Mouse (Mus musculus): ENCODE measurements around the gene Syt16. TPM values are rescaled to one million over a fixed set of nuclear protein-coding genes. Genes with fewer than 3 reads are reported as not detected.

Syt16 gene
- total and polyA plus RNA-seq, 3 experiments: 0.05 TPM; not detected in 2

DNA sequence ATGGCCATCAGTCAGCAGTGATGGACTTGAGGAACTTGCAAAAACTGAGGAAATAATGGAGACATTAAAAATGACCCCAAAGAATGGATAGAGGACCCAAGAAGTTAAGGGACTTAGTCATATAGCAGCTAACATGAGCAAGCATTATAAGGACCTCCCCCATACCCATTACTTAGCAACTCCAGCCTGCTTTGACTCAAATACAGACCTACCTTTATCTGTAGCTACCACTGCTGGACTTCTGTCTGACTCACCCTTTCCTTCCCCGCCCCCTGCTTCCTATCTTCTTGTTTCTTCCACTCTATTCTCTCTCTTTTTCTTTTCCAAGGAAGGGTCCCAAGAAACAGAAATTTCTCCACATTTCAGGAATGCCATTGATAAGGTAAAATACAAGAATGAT lies 223.2 kb downstream of the Syt16 start:
- Histone ChIP-seq H3K27ac (ENCODE audit: insufficient read depth, low read depth) (no peak overlapping the region), H3K79me2 (replicated peaks; ENCODE audit: control insufficient read depth, extremely low read depth, insufficient read depth, poor library complexity, severe bottlenecking) (no peaks in the 10 kb centered on the region), H3K4me1 (ENCODE audit: control insufficient read depth in 1 of 2, insufficient read depth in 2 of 2) (no peaks in the 10 kb centered on the region), H3K4me3 (replicated peaks in 1 of 3; ENCODE audit: low read depth in 2 of 3, low read length in 2 of 3, poor library complexity in 1 of 3) (no peak overlapping the region), H3K9me3 (replicated peaks; ENCODE audit: low read length) (no peaks in the 10 kb centered on the region), H3K4me2 (ENCODE audit: insufficient read depth, low read depth, poor library complexity, severe bottlenecking) (no peak overlapping the region), H3K36me3 (replicated peaks in 1 of 2; ENCODE audit: control insufficient read depth in 1 of 2, insufficient read depth in 1 of 2, low read length in 1 of 2) (no peaks in the 10 kb centered on the region), H3K9ac (ENCODE audit: insufficient read depth, low read depth) (no peak overlapping the region), H3K27me3 (replicated peaks) (no peaks in the 10 kb centered on the region)
- in situ Hi-C loops (cut with MboI; ENCODE audit: low pct_ligation_motif_present, low pct_unique_long_range_greater_than_20kb, low sequenced_read_pairs) (no loop called here), dilution Hi-C loops (cut with MboI; ENCODE audit: extremely low pct_ligation_motif_present, extremely low pct_unique_long_range_greater_than_20kb, low sequenced_read_pairs) (no loop called here)
- TF ChIP-seq NRF1 (IDR thresholded peaks at IDR 0.05; ENCODE audit: low read depth, low read length): no peak
- TF ChIP-seq NELFE (IDR thresholded peaks at IDR 0.05; ENCODE audit: low read depth, low read length): no peak
- no peak for TF ChIP-seq ZC3H11A (IDR thresholded peaks at IDR 0.05; ENCODE audit: low read depth, low read length)
- no peak for TF ChIP-seq ETS1 (conservative IDR thresholded peaks at IDR 0.05; ENCODE audit: low read depth, low read length)
- TF ChIP-seq KAT2A (IDR thresholded peaks at IDR 0.05; ENCODE audit: insufficient replicate concordance, low read length): no peak
- no peak for TF ChIP-seq TBP (conservative IDR thresholded peaks at IDR 0.05; ENCODE audit: low read depth, low read length)
- TF ChIP-seq ZNF384 (IDR thresholded peaks at IDR 0.05; ENCODE audit: low read depth, low read length): no peak
- no peak for TF ChIP-seq RAD21 (IDR thresholded peaks at IDR 0.05; ENCODE audit: low read depth, low read length)
- no peak for TF ChIP-seq ZMIZ1 (IDR thresholded peaks at IDR 0.05; ENCODE audit: low read depth, low read length)
- TF ChIP-seq USF1 (IDR thresholded peaks at IDR 0.05; ENCODE audit: low read depth, low read length): no peak
- TF ChIP-seq UBTF (IDR thresholded peaks at IDR 0.05; ENCODE audit: low read depth, low read length): no peak
- TF ChIP-seq JUND (conservative IDR thresholded peaks at IDR 0.05; ENCODE audit: low read depth, low read length): no peak
- no peak for TF ChIP-seq IRF4 (IDR thresholded peaks at IDR 0.05; ENCODE audit: low read depth, low read length)
- no peak for TF ChIP-seq MYC (IDR thresholded peaks at IDR 0.05; ENCODE audit: low read depth, low read length)
- no peak for TF ChIP-seq SMC3 (IDR thresholded peaks at IDR 0.05; ENCODE audit: low read depth, low read length)
- no peak for TF ChIP-seq RCOR1 (conservative IDR thresholded peaks at IDR 0.05; ENCODE audit: low read depth, low read length)
- no peak for TF ChIP-seq MAFK (IDR thresholded peaks at IDR 0.05; ENCODE audit: insufficient replicate concordance, low read length)
- no peak for DNase-seq (ENCODE audit: extremely low read depth)

- H3K27me3 ChIP-seq (replicated peaks): no peaks in the 10 kb centered on the region
- H3K27ac ChIP-seq (ENCODE audit: insufficient read depth, low read depth): no peak overlapping the region
- no peak for TF ChIP-seq SIN3A (IDR thresholded peaks at IDR 0.05; ENCODE audit: low read length)
- TF ChIP-seq ZKSCAN1 (IDR thresholded peaks at IDR 0.05; ENCODE audit: borderline replicate concordance, low read depth, low read length): no peak
- TF ChIP-seq CHD2 (IDR thresholded peaks at IDR 0.05; ENCODE audit: low read length): no peak
- TF ChIP-seq E2F4 (IDR thresholded peaks at IDR 0.05; ENCODE audit: insufficient replicate concordance, low read depth, low read length): no peak
- no peak for TF ChIP-seq MAFK (IDR thresholded peaks at IDR 0.05; ENCODE audit: insufficient replicate concordance, low read length)
- TF ChIP-seq PAX5 (IDR thresholded peaks at IDR 0.05; ENCODE audit: low read length): no peak
- no peak for TF ChIP-seq MAX (IDR thresholded peaks at IDR 0.05; ENCODE audit: low read length)
- TF ChIP-seq ETS1 (conservative IDR thresholded peaks at IDR 0.05; ENCODE audit: low read depth, low read length): no peak
- no peak for TF ChIP-seq IRF4 (IDR thresholded peaks at IDR 0.05; ENCODE audit: low read depth, low read length)
- TF ChIP-seq JUND (conservative IDR thresholded peaks at IDR 0.05; ENCODE audit: low read depth, low read length): no peak
- no peak for TF ChIP-seq SMC3 (IDR thresholded peaks at IDR 0.05; ENCODE audit: low read depth, low read length)
- TF ChIP-seq RCOR1 (conservative IDR thresholded peaks at IDR 0.05; ENCODE audit: low read depth, low read length): no peak
- no peak for DNase-seq (ENCODE audit: extremely low read depth)
- H3K9me3 ChIP-seq (replicated peaks; ENCODE audit: low read length): no peaks in the 10 kb centered on the region
- in situ Hi-C loops (cut with MboI; ENCODE audit: low pct_ligation_motif_present, low pct_unique_long_range_greater_than_20kb, low sequenced_read_pairs): no loop called here
- H3K9ac ChIP-seq (ENCODE audit: insufficient read depth, low read depth): no peak overlapping the region
- H3K4me1 ChIP-seq (ENCODE audit: control insufficient read depth in 1 of 2, insufficient read depth in 2 of 2): no peaks in the 10 kb centered on the region
- no peaks in the 10 kb centered on the region for H3K36me3 ChIP-seq (replicated peaks in 1 of 2; ENCODE audit: control insufficient read depth in 1 of 2, insufficient read depth in 1 of 2, low read length in 1 of 2)
- H3K4me3 ChIP-seq (replicated peaks in 1 of 3; ENCODE audit: low read depth in 2 of 3, low read length in 2 of 3, poor library complexity in 1 of 3): no peak overlapping the region
- no peak overlapping the region for H3K4me2 ChIP-seq (ENCODE audit: insufficient read depth, low read depth, poor library complexity, severe bottlenecking)
- dilution Hi-C loops (cut with MboI; ENCODE audit: extremely low pct_ligation_motif_present, extremely low pct_unique_long_range_greater_than_20kb, low sequenced_read_pairs): no loop called here
- no peaks in the 10 kb centered on the region for H3K79me2 ChIP-seq (replicated peaks; ENCODE audit: control insufficient read depth, extremely low read depth, insufficient read depth, poor library complexity, severe bottlenecking)
These were observed 233.3 kb downstream of the Syt16 start for GRCm38 (mm10) chr12:74230808-74231207.
